Mouse (Mus musculus): ENCODE measurements around the gene Plcb1. TPM values are rescaled to one million over a fixed set of nuclear protein-coding genes. Genes with fewer than 3 reads are reported as not detected.

Gene Plcb1
- polyA plus RNA-seq, 1 experiment from 2014 or later: 16.2 TPM

GRCm38 (mm10) chr2:134922636-134923375 is 136.9 kb downstream of the Plcb1 start:
- Histone ChIP-seq H3K9me3 (no peaks in the 10 kb centered on the region), H3K27ac (no peak overlapping the region), H3K36me3 (no peaks in the 10 kb centered on the region), H3K27me3 (no peaks in the 10 kb centered on the region), H3K9ac (no peak overlapping the region), H3K4me3 (no peak overlapping the region), H3K4me1 (no peaks in the 10 kb centered on the region), H3K4me2 (no peak overlapping the region)
- WGBS: 86% methylated on average over 10 of the region's 10 CpGs
- no peak for ATAC-seq (ENCODE audit: borderline replicate concordance, extremely low read depth, low FRiP score, low TSS enrichment)

DNA sequence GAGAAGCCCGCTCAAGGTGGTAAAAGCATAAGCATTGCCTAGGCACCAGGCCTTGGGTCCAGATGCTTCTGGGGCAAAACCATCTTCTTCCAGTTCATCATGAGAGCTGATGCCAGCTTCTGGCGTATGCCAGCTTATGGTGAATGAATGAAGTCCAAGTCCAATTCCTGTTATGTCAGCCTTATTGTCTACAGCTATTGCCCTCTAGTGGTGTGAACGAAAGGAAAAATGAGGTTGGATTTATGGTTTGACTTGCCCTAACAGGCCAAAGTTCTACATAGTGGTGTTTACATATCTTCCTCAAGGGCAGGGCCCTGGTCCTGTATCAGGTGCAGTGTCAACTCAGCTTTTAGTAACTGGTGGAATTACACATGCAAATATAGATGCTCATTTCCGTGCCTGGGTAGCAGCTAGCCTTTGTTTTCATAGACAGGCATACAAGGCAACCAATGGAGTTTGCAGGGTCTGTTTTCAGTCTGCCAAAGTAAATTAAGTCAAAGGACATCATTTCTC is 138.3 kb downstream of the Plcb1 start:
- WGBS: 90% methylated on average over 4 of the region's 4 CpGs
- H3K9ac ChIP-seq: no peak overlapping the region
- no peaks in the 10 kb centered on the region for H3K36me3 ChIP-seq
- no peaks in the 10 kb centered on the region for H3K4me1 ChIP-seq
- H3K9me3 ChIP-seq: no peaks in the 10 kb centered on the region
- ATAC-seq (ENCODE audit: borderline replicate concordance, extremely low read depth, low FRiP score, low TSS enrichment): no peak
- no peak overlapping the region for H3K4me2 ChIP-seq
- no peak overlapping the region for H3K27ac ChIP-seq
- H3K27me3 ChIP-seq: no peaks in the 10 kb centered on the region
- no peak overlapping the region for H3K4me3 ChIP-seq

GRCm38 (mm10) chr2:134926266-134926665 is 140.4 kb downstream of the Plcb1 start:
- H3K4me1 ChIP-seq: peaks cover 9% of the 10 kb centered on the region
- H3K36me3 ChIP-seq: no peaks in the 10 kb centered on the region
- H3K27ac ChIP-seq: no peak overlapping the region
- no peaks in the 10 kb centered on the region for H3K9me3 ChIP-seq
- H3K4me3 ChIP-seq: no peak overlapping the region
- WGBS: 63% methylated on average over 1 of the region's 1 CpGs
- no peak overlapping the region for H3K9ac ChIP-seq
- ATAC-seq (ENCODE audit: borderline replicate concordance, extremely low read depth, low FRiP score, low TSS enrichment): no peak
- no peaks in the 10 kb centered on the region for H3K27me3 ChIP-seq
- no peak overlapping the region for H3K4me2 ChIP-seq

GRCm38 (mm10) chr2:134927072-134927471 is 141.2 kb downstream of the Plcb1 start:
- no peak overlapping the region for H3K9ac ChIP-seq
- ATAC-seq (ENCODE audit: borderline replicate concordance, extremely low read depth, low FRiP score, low TSS enrichment): no peak
- H3K36me3 ChIP-seq: no peaks in the 10 kb centered on the region
- WGBS: 55% methylated on average over 5 of the region's 5 CpGs
- no peak overlapping the region for H3K4me3 ChIP-seq
- H3K4me1 ChIP-seq: peaks cover 13% of the 10 kb centered on the region
- H3K27ac ChIP-seq: no peak overlapping the region
- H3K27me3 ChIP-seq: no peaks in the 10 kb centered on the region
- no peaks in the 10 kb centered on the region for H3K9me3 ChIP-seq
- H3K4me2 ChIP-seq: no peak overlapping the region

- Histone ChIP-seq H3K4me3 (no peak overlapping the region), H3K27ac (no peak overlapping the region), H3K9me3 (no peaks in the 10 kb centered on the region), H3K27me3 (0 out of 2 replicates have a peak, but pooled peaks cover 4% of the 10 kb centered on the region), H3K4me1 (peaks cover 21% of the 10 kb centered on the region), H3K4me2 (no peak overlapping the region), H3K36me3 (no peaks in the 10 kb centered on the region), H3K9ac (no peak overlapping the region)
- ATAC-seq (ENCODE audit: borderline replicate concordance, extremely low read depth, low FRiP score, low TSS enrichment): no peak
Observed at GRCm38 (mm10) chr2:134929452-134929851, 143.6 kb downstream of the Plcb1 start.

GRCm38 (mm10) chr2:134930961-134931360 is 145.1 kb downstream of the Plcb1 start:
- H3K27me3 ChIP-seq: peaks cover 4% of the 10 kb centered on the region; the same call in 1 of the 2 replicates
- no peak overlapping the region for H3K4me2 ChIP-seq
- no peak for ATAC-seq (ENCODE audit: borderline replicate concordance, extremely low read depth, low FRiP score, low TSS enrichment)
- H3K36me3 ChIP-seq: no peaks in the 10 kb centered on the region
- no peaks in the 10 kb centered on the region for H3K9me3 ChIP-seq
- WGBS: 51% methylated on average over 4 of the region's 4 CpGs
- H3K4me1 ChIP-seq: peaks cover 21% of the 10 kb centered on the region
- no peak overlapping the region for H3K9ac ChIP-seq
- H3K27ac ChIP-seq: no peak overlapping the region
- H3K4me3 ChIP-seq: no peak overlapping the region

- Histone ChIP-seq H3K36me3 (no peaks in the 10 kb centered on the region), H3K27ac (no peak overlapping the region)
- ATAC-seq (ENCODE audit: borderline replicate concordance, extremely low read depth, low FRiP score, low TSS enrichment): peak; percentile 31; the same call in 1 of the 2 replicates
Observed at GRCm38 (mm10) chr2:134931756-134932421, 146.0 kb downstream of the Plcb1 start.

DNA sequence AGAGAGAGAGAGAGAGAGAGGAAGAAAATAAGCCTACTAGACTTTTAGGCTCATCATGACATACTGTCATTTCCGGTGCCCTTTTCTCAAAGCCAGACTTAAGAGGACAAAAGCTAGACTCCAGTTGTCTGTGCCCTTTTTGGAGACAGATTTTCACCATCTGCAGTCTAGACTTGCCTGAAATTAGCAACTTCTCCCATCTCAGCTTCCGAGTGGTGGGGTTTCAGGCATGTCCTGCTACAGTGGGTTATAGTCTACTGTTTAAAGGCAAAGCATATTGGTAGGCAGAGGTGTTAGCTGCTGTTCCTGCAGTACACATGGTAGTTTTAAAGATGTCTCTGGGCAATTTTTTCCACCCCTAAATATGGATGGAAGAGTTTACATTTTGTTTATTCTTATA is 149.6 kb downstream of the Plcb1 start:
- no peaks in the 10 kb centered on the region for H3K36me3 ChIP-seq
- H3K27ac ChIP-seq: no peak overlapping the region
- H3K4me1 ChIP-seq: peaks cover 20% of the 10 kb centered on the region
- 89% methylated on average over 2 of the region's 2 CpGs for WGBS
- H3K27me3 ChIP-seq: peaks cover 4% of the 10 kb centered on the region; the same call in 1 of the 2 replicates
- H3K4me2 ChIP-seq: no peak overlapping the region
- no peaks in the 10 kb centered on the region for H3K9me3 ChIP-seq
- H3K9ac ChIP-seq: no peak overlapping the region
- H3K4me3 ChIP-seq: no peak overlapping the region
- ATAC-seq (ENCODE audit: borderline replicate concordance, extremely low read depth, low FRiP score, low TSS enrichment): no peak

More at GRCm38 (mm10) chr2:134931756-134932421, 146.0 kb downstream of the Plcb1 start:
- H3K9ac ChIP-seq: no peak overlapping the region
- H3K4me3 ChIP-seq: no peak overlapping the region
- peaks cover 4% of the 10 kb centered on the region; the same call in 1 of the 2 replicates for H3K27me3 ChIP-seq
- no peaks in the 10 kb centered on the region for H3K9me3 ChIP-seq
- H3K4me1 ChIP-seq: peaks cover 21% of the 10 kb centered on the region
- 58% methylated on average over 5 of the region's 5 CpGs for WGBS
- no peak overlapping the region for H3K4me2 ChIP-seq

- H3K27me3 ChIP-seq: peaks cover 4% of the 10 kb centered on the region; the same call in 1 of the 2 replicates
- peaks cover 14% of the 10 kb centered on the region for H3K4me1 ChIP-seq
- H3K9ac ChIP-seq: no peak overlapping the region
- H3K9me3 ChIP-seq: no peaks in the 10 kb centered on the region
- H3K27ac ChIP-seq: no peak overlapping the region
- H3K4me3 ChIP-seq: no peak overlapping the region
- ATAC-seq (ENCODE audit: borderline replicate concordance, extremely low read depth, low FRiP score, low TSS enrichment): no peak
- WGBS: 72% methylated on average over 6 of the region's 6 CpGs
- no peaks in the 10 kb centered on the region for H3K36me3 ChIP-seq
- H3K4me2 ChIP-seq: no peak overlapping the region
Observed at GRCm38 (mm10) chr2:134935970-134936649, 150.2 kb downstream of the Plcb1 start.

- Histone ChIP-seq H3K4me1 (peaks cover 4% of the 10 kb centered on the region; the same call in 1 of the 2 replicates), H3K4me2 (no peak overlapping the region)
- 61% methylated on average over 1 of the region's 1 CpGs for WGBS
Observed at GRCm38 (mm10) chr2:134937666-134938065, 151.8 kb downstream of the Plcb1 start.

GRCm38 (mm10) chr2:134942039-134942438 is 156.2 kb downstream of the Plcb1 start:
- WGBS: 70% methylated on average over 4 of the region's 4 CpGs
- H3K27me3 ChIP-seq: no peaks in the 10 kb centered on the region
- ATAC-seq (ENCODE audit: borderline replicate concordance, extremely low read depth, low FRiP score, low TSS enrichment): no peak

More at GRCm38 (mm10) chr2:134937666-134938065, 151.8 kb downstream of the Plcb1 start:
- H3K9ac ChIP-seq: no peak overlapping the region
- H3K36me3 ChIP-seq: no peaks in the 10 kb centered on the region
- H3K27me3 ChIP-seq: peaks cover 4% of the 10 kb centered on the region; the same call in 1 of the 2 replicates
- H3K27ac ChIP-seq: no peak overlapping the region
- H3K9me3 ChIP-seq: no peaks in the 10 kb centered on the region
- no peak for ATAC-seq (ENCODE audit: borderline replicate concordance, extremely low read depth, low FRiP score, low TSS enrichment)
- no peak overlapping the region for H3K4me3 ChIP-seq

More at GRCm38 (mm10) chr2:134942039-134942438, 156.2 kb downstream of the Plcb1 start:
- H3K36me3 ChIP-seq: no peaks in the 10 kb centered on the region
- no peak overlapping the region for H3K27ac ChIP-seq
- 0 out of 2 replicates have a peak, but pooled peaks cover 2% of the 10 kb centered on the region for H3K4me1 ChIP-seq
- no peak overlapping the region for H3K4me2 ChIP-seq
- H3K9ac ChIP-seq: no peak overlapping the region
- H3K4me3 ChIP-seq: no peak overlapping the region
- H3K9me3 ChIP-seq: no peaks in the 10 kb centered on the region

All from lung, embryonic 15.5 days (tissue).